Mouse (Mus musculus) hematopoietic stem cell, adult 5-6 weeks (primary cell): Measurements from ENCODE around the gene R3hdm4. TPM values are rescaled to one million over a fixed set of nuclear protein-coding genes. Genes with fewer than 3 reads are reported as not detected.
"Not testable (repeated sequence)": the region's sequence is repeated elsewhere in the genome, so short reads cannot be mapped to it uniquely, and the experiment has no call there.

Experiments used
- ATAC-seq, 2 experiments: fragments of 125-278 bp in 1 of 2; replicated peaks in 1 of 2; 2 replicates each; pipeline ENCODE4 v1.8.0; 2016 to 2017; ENCODE audit warnings: inconsistent platforms in 2 of 2, mild to moderate bottlenecking in 2 of 2, moderate number of reproducible peaks in 2 of 2, low read depth in 1 of 2, moderate TSS enrichment in 1 of 2; ENCODE audit not compliant: low FRiP score in 2 of 2, poor library complexity in 2 of 2, severe bottlenecking in 2 of 2, insufficient read depth in 1 of 2, low TSS enrichment in 1 of 2
- total RNA-seq: library from RNA; stranded (forward); fragments of 172-1452, 232-1000 nt; gene quantifications from 2 replicates; pipeline ENCODE4 v1.2.3, GENCODE M21; 2017

Gene R3hdm4
- total RNA-seq, 1 experiment from 2014 or later, result 56.9 TPM

GRCm38 (mm10) chr10:79886611-79887010, 34.4 kb downstream of the R3hdm4 start:
- ATAC-seq, result no peak

- no peak for ATAC-seq
Measured at GRCm38 (mm10) chr10:79886054-79886453, 35.0 kb downstream of the R3hdm4 start, which contains the start of gene Elane. TSS of gene Elane (plus strand) at chr10:79886247.

- not testable (repeated sequence) for ATAC-seq
Measured at GRCm38 (mm10) chr10:79884938-79885337, 36.1 kb downstream of the R3hdm4 start.

GRCm38 (mm10) chr10:79884446-79884845, 36.6 kb downstream of the R3hdm4 start:
- ATAC-seq, result no peak

GRCm38 (mm10) chr10:79883297-79884084, 37.5 kb downstream of the R3hdm4 start:
- peak; percentile 41 to 42; a peak in 2 of 4 replicates for ATAC-seq

GRCm38 (mm10) chr10:79881981-79882380, 39.0 kb downstream of the R3hdm4 start:
- ATAC-seq, result peak; percentile 10 to 34; a peak in 3 of 4 replicates

GRCm38 (mm10) chr10:79880721-79881120, 40.3 kb downstream of the R3hdm4 start:
- no peak for ATAC-seq

- ATAC-seq, result no peak
Measured at GRCm38 (mm10) chr10:79879527-79879926, 41.5 kb downstream of the R3hdm4 start.

- peak; percentile 60 to 61 for ATAC-seq
Measured at GRCm38 (mm10) chr10:79877757-79878156, 43.3 kb downstream of the R3hdm4 start.

- peak in 1 of 2 experiments; percentile 23; a peak in 1 of 4 replicates for ATAC-seq
Measured at GRCm38 (mm10) chr10:79877174-79877573, 43.8 kb downstream of the R3hdm4 start.

- peak in 1 of 2 experiments; percentile 9; a peak in 2 of 4 replicates for ATAC-seq
Measured at GRCm38 (mm10) chr10:79874290-79874862, 46.6 kb downstream of the R3hdm4 start, which contains the start of the genes Prtn3 and Plppr3. TSS of gene Prtn3 (plus strand) at chr10:79874476. TSS of gene Plppr3 (minus strand) at chr10:79874634.

GRCm38 (mm10) chr10:79873715-79874289, 47.2 kb downstream of the R3hdm4 start:
- no peak for ATAC-seq

GRCm38 (mm10) chr10:79873313-79873712, 47.7 kb downstream of the R3hdm4 start:
- ATAC-seq, result no peak

GRCm38 (mm10) chr10:79872862-79873261, 48.1 kb downstream of the R3hdm4 start:
- no peak for ATAC-seq

- no peak for ATAC-seq
Measured at GRCm38 (mm10) chr10:79871845-79872244, 49.2 kb downstream of the R3hdm4 start.

GRCm38 (mm10) chr10:79866601-79867000, 54.4 kb downstream of the R3hdm4 start:
- ATAC-seq, result no peak

GRCm38 (mm10) chr10:79865801-79866295, 55.2 kb downstream of the R3hdm4 start:
- ATAC-seq, result peak; percentile 52 to 57

GRCm38 (mm10) chr10:79865189-79865601, 55.8 kb downstream of the R3hdm4 start:
- ATAC-seq, result no peak
